Mouse (Mus musculus) heart, postnatal 0 days (tissue): ENCODE measurements around the gene Shc3. TPM values are rescaled to one million over a fixed set of nuclear protein-coding genes. Genes with fewer than 3 reads are reported as not detected.

Experiments
- ATAC-seq: fragments of 200-750 bp; cut with Nextera tagmentation; 2 replicates; pipeline ENCODE4 v1.8.0; 2017; ENCODE audit warnings: low read depth, moderate number of reproducible peaks, moderate library complexity; ENCODE audit not compliant: insufficient read depth
- DNase-seq: peaks from one replicate; pipeline ENCODE4 v3.0.0-alpha.2; 2016; ENCODE audit warnings: low spot score
- H3K27ac ChIP-seq: fragments of 300-500 bp; sonication (generic); 2 replicates; pipeline ENCODE4 v1.5.1; 2014; ENCODE audit warnings: low read depth, mild to moderate bottlenecking
- H3K27me3 ChIP-seq: fragments of 300-500 bp; sonication (generic); 2 replicates; pipeline ENCODE4 v1.6.1; 2014; ENCODE audit warnings: low read length, mixed read lengths; ENCODE audit not compliant: control insufficient read depth, insufficient read depth
- H3K36me3 ChIP-seq: fragments of 300-500 bp; sonication (generic); replicated peaks from 2 replicates; pipeline ENCODE4 v1.6.1; 2014; ENCODE audit warnings: low read length, mixed read lengths; ENCODE audit not compliant: control insufficient read depth, insufficient read depth
- H3K4me1 ChIP-seq: fragments of 300-500 bp; sonication (generic); 2 replicates; pipeline ENCODE4 v1.6.1; 2014; ENCODE audit warnings: antibody characterized with exemption; ENCODE audit not compliant: control insufficient read depth, insufficient read depth
- H3K4me2 ChIP-seq: fragments of 300-500 bp; sonication (generic); 2 replicates; pipeline ENCODE4 v1.6.1; 2014; ENCODE audit warnings: low read depth, mild to moderate bottlenecking, low read length, moderate library complexity
- H3K4me3 ChIP-seq: fragments of 300-500 bp; sonication (generic); 2 replicates; pipeline ENCODE4 v1.5.1; 2014; ENCODE audit warnings: low read depth, low read length
- H3K9ac ChIP-seq: fragments of 300-500 bp; sonication (generic); replicated peaks from 2 replicates; pipeline ENCODE4 v1.6.1; 2014; ENCODE audit warnings: low read depth, low read length, mixed read lengths
- H3K9me3 ChIP-seq: fragments of 300-500 bp; sonication (generic); replicated peaks from 2 replicates; pipeline ENCODE4 v1.6.1; 2016; ENCODE audit warnings: low read length; ENCODE audit not compliant: control insufficient read depth
- CTCF ChIP-seq: IDR thresholded peaks from 2 replicates; pipeline ENCODE4 v1.5.1; 2016; ENCODE audit warnings: antibody characterized with exemption, control low read depth, low read depth
- EP300 ChIP-seq: IDR thresholded peaks from 2 replicates; pipeline ENCODE4 v1.6.1; 2016; ENCODE audit warnings: antibody characterized with exemption, low read depth
- WGBS: fragments of 180-500 bp; shearing (Covaris S2); extraction: QIAGEN DNeasy Blood & Tissue Kit; methylation state at CpG from one replicate; pipeline ENCODE4 v1.1.7; 2014; 5-methylcytosine and 5-hydroxymethylcytosine counted together
- polyA plus RNA-seq: library from polyadenylated mRNA; unstranded; fragments of >200 nt; fragmentation: Nextera tagmentation; extraction: Ambion mirVana; gene quantifications from 2 replicates; pipeline ENCODE4 v1.2.1, GENCODE M21; 2015
- total RNA-seq: library from RNA; depleted of rRNA; stranded (reverse); fragments of >200 nt; gene quantifications from 2 replicates; pipeline ENCODE4 v1.2.3, GENCODE M21; 2014; ENCODE audit warnings: low replicate concordance

Shc3 gene
- total and polyA plus RNA-seq, 2 experiments from 2014 or later, result 0.12 to 2.1 TPM

DNA sequence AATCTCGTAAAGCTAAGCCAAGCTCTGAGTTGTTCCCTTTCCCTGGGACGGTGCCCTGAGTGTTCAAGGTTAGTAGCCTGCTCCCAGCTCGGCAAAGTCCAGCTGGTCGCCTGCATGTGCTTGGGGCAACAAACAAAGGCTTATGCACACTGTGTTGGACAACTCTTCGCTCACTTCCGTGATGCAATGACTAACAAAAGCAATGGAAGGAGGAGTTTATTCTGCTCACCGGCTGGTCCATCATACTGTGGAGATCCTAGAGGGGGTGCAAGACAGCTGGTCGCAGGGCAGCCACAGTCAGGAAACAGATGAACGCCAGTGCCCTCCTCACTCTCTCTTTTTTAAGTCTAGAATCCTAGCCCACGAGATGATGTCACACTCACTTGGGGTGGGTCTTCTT lies 46.6 kb upstream of the Shc3 start:
- Histone ChIP-seq H3K27me3 (no peaks in the 10 kb centered on the region), H3K36me3 (no peaks in the 10 kb centered on the region), H3K4me3 (no peak overlapping the region), H3K9me3 (no peaks in the 10 kb centered on the region), H3K4me2 (no peak overlapping the region), H3K4me1 (0 out of 2 replicates have a peak, but pooled peaks cover 6% of the 10 kb centered on the region), H3K27ac (no peak overlapping the region), H3K9ac (no peak overlapping the region)
- DNase-seq, result no peak
- peak; percentile 27; the same call in 1 of the 2 replicates for ATAC-seq
- WGBS, result 53% methylated on average over 10 of the region's 10 CpGs
- TF ChIP-seq CTCF, result no peak
- TF ChIP-seq EP300, result no peak

- no peaks in the 10 kb centered on the region for H3K27me3 ChIP-seq
- H3K27ac ChIP-seq, result no peak overlapping the region
- no peaks in the 10 kb centered on the region for H3K36me3 ChIP-seq
- no peak for TF ChIP-seq EP300
- TF ChIP-seq CTCF, result no peak
- no peaks in the 10 kb centered on the region for H3K9me3 ChIP-seq
- H3K4me2 ChIP-seq, result peak overlapping the region; percentile 46; the same call in 1 of the 2 replicates
- WGBS, result 57% methylated on average over 5 of the region's 5 CpGs
- no peak overlapping the region for H3K4me3 ChIP-seq
- 0 out of 2 replicates have a peak, but pooled peaks cover 6% of the 10 kb centered on the region for H3K4me1 ChIP-seq
- no peak for DNase-seq
- no peak overlapping the region for H3K9ac ChIP-seq
- no peak for ATAC-seq
Observed at GRCm38 (mm10) chr13:51611500-51611899, 42.3 kb upstream of the Shc3 start.

DNA sequence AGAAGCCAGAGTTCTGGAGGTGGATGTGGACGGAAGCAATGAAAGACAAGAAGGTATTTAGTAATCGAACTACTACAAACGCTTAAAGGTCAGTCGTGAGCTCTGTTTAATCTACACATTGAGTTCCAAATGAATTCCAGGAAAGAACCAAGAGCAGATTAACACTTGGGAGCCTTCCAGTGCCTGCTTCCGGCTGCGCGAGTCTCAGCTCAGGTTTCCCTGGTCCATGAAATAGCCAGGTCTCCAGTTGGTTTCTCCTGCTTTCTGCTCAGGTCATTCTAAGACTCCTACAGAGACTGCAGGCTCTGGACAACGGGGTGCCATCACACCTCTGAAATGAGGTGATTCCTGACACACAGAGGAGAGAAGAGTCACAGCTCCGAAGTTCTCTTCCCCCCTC lies 41.8 kb upstream of the Shc3 start:
- Histone ChIP-seq H3K27ac (no peak overlapping the region), H3K9ac (no peak overlapping the region), H3K4me2 (peak overlapping the region; percentile 46), H3K4me1 (0 out of 2 replicates have a peak, but pooled peaks cover 6% of the 10 kb centered on the region), H3K9me3 (no peaks in the 10 kb centered on the region), H3K27me3 (no peaks in the 10 kb centered on the region), H3K36me3 (no peaks in the 10 kb centered on the region), H3K4me3 (no peak overlapping the region)
- WGBS, result 6% methylated on average over 9 of the region's 9 CpGs
- no peak for TF ChIP-seq EP300
- no peak for TF ChIP-seq CTCF
- ATAC-seq (no peak), DNase-seq (no peak)

- 90% methylated on average over 5 of the region's 7 CpGs for WGBS
- H3K36me3 ChIP-seq, result no peaks in the 10 kb centered on the region
Observed at GRCm38 (mm10) chr13:51609231-51609630, 40.0 kb upstream of the Shc3 start.

DNA sequence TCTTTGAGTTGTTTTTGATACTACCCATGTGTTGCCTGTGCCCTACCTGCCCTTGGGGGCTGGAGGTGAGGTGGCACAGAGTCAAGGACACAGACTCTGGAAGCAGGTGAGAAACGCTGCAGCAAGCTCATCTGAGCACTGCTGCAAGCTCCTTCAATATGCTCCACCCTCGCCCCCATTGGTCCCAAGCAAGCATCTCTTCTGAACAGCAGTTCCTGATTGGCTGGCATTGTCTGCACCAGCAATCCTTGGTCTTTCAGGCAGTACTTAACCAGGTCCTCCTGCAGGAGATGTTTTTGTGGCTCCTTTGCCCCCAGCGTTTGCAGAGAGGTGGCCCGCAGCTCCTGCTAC lies 34.6 kb upstream of the Shc3 start:
- Histone ChIP-seq H3K9ac (no peak overlapping the region), H3K4me1 (no peaks in the 10 kb centered on the region), H3K36me3 (no peaks in the 10 kb centered on the region), H3K4me3 (no peak overlapping the region), H3K27me3 (no peaks in the 10 kb centered on the region), H3K27ac (no peak overlapping the region), H3K9me3 (no peaks in the 10 kb centered on the region), H3K4me2 (no peak overlapping the region)
- DNase-seq (no peak), ATAC-seq (no peak)
- no peak for TF ChIP-seq CTCF
- TF ChIP-seq EP300, result no peak
- WGBS, result 54% methylated on average over 4 of the region's 4 CpGs

More at GRCm38 (mm10) chr13:51609231-51609630, 40.0 kb upstream of the Shc3 start:
- no peak for ATAC-seq
- Histone ChIP-seq H3K4me2 (no peak overlapping the region), H3K4me3 (no peak overlapping the region), H3K4me1 (0 out of 2 replicates have a peak, but pooled peaks cover 6% of the 10 kb centered on the region), H3K27ac (no peak overlapping the region), H3K27me3 (no peaks in the 10 kb centered on the region), H3K9ac (no peak overlapping the region), H3K9me3 (no peaks in the 10 kb centered on the region)
- no peak for TF ChIP-seq CTCF
- TF ChIP-seq EP300, result no peak
- DNase-seq, result no peak

- Histone ChIP-seq H3K4me3 (peak overlapping the region; percentile 28), H3K27ac (no peak overlapping the region), H3K4me1 (no peaks in the 10 kb centered on the region), H3K27me3 (no peaks in the 10 kb centered on the region), H3K9me3 (no peaks in the 10 kb centered on the region), H3K4me2 (peak overlapping the region; percentile 40), H3K36me3 (no peaks in the 10 kb centered on the region), H3K9ac (no peak overlapping the region)
- WGBS, result 26% methylated on average over 16 of the region's 16 CpGs
- TF ChIP-seq CTCF, result no peak
- no peak for TF ChIP-seq EP300
- DNase-seq, result no peak
- peak; percentile 49; the same call in 1 of the 2 replicates for ATAC-seq
Observed at GRCm38 (mm10) chr13:51603221-51603893, 34.1 kb upstream of the Shc3 start.
